Mouse (Mus musculus) liver, embryonic 14.5 days (tissue): ENCODE results near the gene Mat2b.

Experiments
- CTCF ChIP-seq: IDR thresholded peaks from 2 replicates; pipeline ENCODE4 v1.5.1; 2016; ENCODE audit warnings: antibody characterized with exemption, low read depth, control low read depth
- EP300 ChIP-seq: IDR thresholded peaks from 2 replicates; pipeline ENCODE4 v1.6.1; 2016; ENCODE audit warnings: antibody characterized with exemption, low read depth

- no peak for TF ChIP-seq CTCF
- TF ChIP-seq EP300, result no peak
Observed at GRCm38 (mm10) chr11:40695103-40695502, at the start of gene Mat2b.
